41 mouse cellular contexts compared by ENCODE assay signal in genomic region chr19:6071261-6071660, GRCm38 (mm10). TPM values are rescaled to one million over a fixed set of nuclear protein-coding genes. Genes with fewer than 3 reads are reported as not detected.
DNase-seq lines count a peak whose midpoint lies in the region; ATAC-seq lines count a peak whose summit lies in the region.
"Had no signal": no experiment of that assay in that cellular context is flagged by ENCODE, and none has a peak within 500 bp of the region (broad histone marks: within the 10 kb centered on the region; RNA-seq: fewer than 3 reads in every experiment).

No protein-coding gene starts in this region.

- WGBS in midbrain, embryonic 10.5 days: 96% methylated on average over 19 of the region's 19 CpGs
- 94% methylated on average over 19 of the region's 19 CpGs for WGBS in midbrain, embryonic 14.5 days

- DNase-seq in CD4-positive, CD25-positive, alpha-beta regulatory T cell, adult 2 months (ENCODE audit: low read depth, low spot score): peak; percentile 33
- no peak for DNase-seq in midbrain, embryonic 10.5 days (ENCODE audit: low spot score)
- no peak for DNase-seq in midbrain, embryonic 14.5 days
- DNase-seq in CD4-positive helper T cell, adult 2 months (ENCODE audit: low read depth, low spot score): peak; percentile 40
- peak; percentile 49 for DNase-seq in R1 (ENCODE audit: low read depth, low spot score)
- DNase-seq in kidney, postnatal 4 days: no peak
- DNase-seq in gastrocnemius, adult 18-20 months (ENCODE audit: low spot score): no peak
- DNase-seq: adrenal gland, postnatal 25 days; cerebellum, adult 2 months; cerebellum, postnatal 25 days; gastrocnemius, adult 2 months; gastrocnemius, postnatal 36 days; heart, postnatal 10 days; kidney, adult 11 months; kidney, postnatal 36 days; layer of hippocampus, postnatal 36 days; left cerebral cortex, postnatal 4 days; liver; lung, adult 2 months; lung, postnatal 10 days; retina, postnatal 1 day; right cerebral cortex, postnatal 14 days had no signal

- no peaks in the 10 kb centered on the region for H3K9me3 ChIP-seq in midbrain, embryonic 10.5 days (replicated peaks)
- no peaks in the 10 kb centered on the region for H3K9me3 ChIP-seq in midbrain, embryonic 14.5 days (ENCODE audit: control insufficient read depth, low read length)
- H3K9me3 ChIP-seq: embryonic facial prominence, embryonic 12.5 days; forebrain, embryonic 10.5 days; forebrain, embryonic 15.5 days; heart, embryonic 13.5 days; neural tube, embryonic 15.5 days had no signal

- peaks cover 63% of the 10 kb centered on the region for H3K36me3 ChIP-seq in midbrain, embryonic 10.5 days
- H3K36me3 ChIP-seq in midbrain, embryonic 14.5 days (ENCODE audit: control insufficient read depth, insufficient read depth, low read length): peaks cover 46% of the 10 kb centered on the region

- no peak overlapping the region for H3K27ac ChIP-seq in midbrain, embryonic 10.5 days (replicated peaks)
- H3K27ac ChIP-seq in midbrain, embryonic 14.5 days (replicated peaks; ENCODE audit: low read depth, low read length): no peak overlapping the region
- H3K27ac ChIP-seq: embryonic facial prominence, embryonic 12.5 days; forebrain, embryonic 10.5 days; forebrain, embryonic 15.5 days; gastrocnemius, adult 2 months; heart, embryonic 13.5 days; hindbrain, embryonic 14.5 days; liver, embryonic 14.5 days; macrophage; neural tube, embryonic 15.5 days had no signal

- H3K27me3 ChIP-seq in midbrain, embryonic 10.5 days (ENCODE audit: low read depth, poor library complexity, severe bottlenecking): no peaks in the 10 kb centered on the region
- H3K27me3 ChIP-seq in midbrain, embryonic 14.5 days (ENCODE audit: control insufficient read depth, insufficient read depth, low read length): no peaks in the 10 kb centered on the region
- H3K27me3 ChIP-seq: embryonic facial prominence, embryonic 12.5 days; forebrain, embryonic 15.5 days; heart, embryonic 13.5 days; neural tube, embryonic 15.5 days; Patski had no signal

- H3K9ac ChIP-seq in midbrain, embryonic 14.5 days (replicated peaks; ENCODE audit: low read length): no peak overlapping the region
- H3K9ac ChIP-seq: embryonic facial prominence, embryonic 12.5 days; forebrain, embryonic 15.5 days; heart, embryonic 13.5 days; hindbrain, embryonic 14.5 days; liver, embryonic 14.5 days; neural tube, embryonic 15.5 days had no signal

- peaks cover 38% of the 10 kb centered on the region for H3K4me1 ChIP-seq in midbrain, embryonic 10.5 days
- peaks cover 15% of the 10 kb centered on the region for H3K4me1 ChIP-seq in midbrain, embryonic 14.5 days (ENCODE audit: control insufficient read depth, insufficient read depth, low read length)

- H3K4me2 ChIP-seq in midbrain, embryonic 14.5 days (ENCODE audit: low read length): no peak overlapping the region
- H3K4me2 ChIP-seq: embryonic facial prominence, embryonic 12.5 days; forebrain, embryonic 15.5 days; heart, embryonic 13.5 days; hindbrain, embryonic 14.5 days; neural tube, embryonic 15.5 days had no signal

- H3K4me3 ChIP-seq in midbrain, embryonic 10.5 days: peak overlapping the region; percentile 12; the same call in 1 of the 2 replicates
- H3K4me3 ChIP-seq in midbrain, embryonic 14.5 days (replicated peaks; ENCODE audit: low read depth, low read length): no peak overlapping the region
- H3K4me3 ChIP-seq: embryonic facial prominence, embryonic 12.5 days; forebrain, embryonic 15.5 days; gastrocnemius, adult 2 months; heart, embryonic 13.5 days; neural tube, embryonic 15.5 days had no signal

- no peak for ATAC-seq in CD4-positive, CD25-positive, alpha-beta regulatory T cell, adult 4 months
- ATAC-seq in midbrain, embryonic 14.5 days (ENCODE audit: low FRiP score, low TSS enrichment): no peak
- ATAC-seq: forebrain, embryonic 15.5 days; inflammation-experienced regulatory T-cells, adult 6 months; Patski had no signal

RNA-seq across cellular contexts. Expression of gene Tm7sf2, which starts 3.1 kb away (rescaled TPM):
- 1 to 10 TPM; 5.5 to 7.1 TPM for polyA plus RNA-seq in CD4-positive, CD25-positive, alpha-beta regulatory T cell, adult 4 months (2017; shearing (Covaris generic))
- polyA plus RNA-seq in midbrain, embryonic 10.5 days (2016; fragmentation: Nextera tagmentation; extraction: Ambion mirVana): 37.3 and 41.9 TPM in 2 replicates
- polyA plus RNA-seq in midbrain, embryonic 14.5 days (2014; fragmentation: Nextera tagmentation; extraction: Ambion mirVana): 43.7 and 57.6 TPM in 2 replicates
- 1 to 10 TPM; 5.9 to 6.2 TPM for total RNA-seq in gastrocnemius, adult 18-20 months (2021)

RNA-seq across cellular contexts. Expression of gene Vps51, which starts 5.8 kb away (rescaled TPM):
- polyA plus RNA-seq in CD4-positive, CD25-positive, alpha-beta regulatory T cell, adult 4 months (2017; shearing (Covaris generic)): 10 to 100 TPM; 27.9 to 39.0 TPM
- 68.0 and 77.3 TPM in 2 replicates for polyA plus RNA-seq in midbrain, embryonic 10.5 days (2016; fragmentation: Nextera tagmentation; extraction: Ambion mirVana)
- polyA plus RNA-seq in midbrain, embryonic 14.5 days (2014; fragmentation: Nextera tagmentation; extraction: Ambion mirVana): 86.1 and 86.7 TPM in 2 replicates
- total RNA-seq in gastrocnemius, adult 18-20 months (2021): 10 to 100 TPM; 17.5 to 23.8 TPM

RNA-seq across cellular contexts. Expression of gene Tmem262, which starts 8.6 kb away (rescaled TPM):
- polyA plus RNA-seq in CD4-positive, CD25-positive, alpha-beta regulatory T cell, adult 4 months (2017; shearing (Covaris generic)): not detected
- not detected in 2 replicates for polyA plus RNA-seq in midbrain, embryonic 10.5 days (2016; fragmentation: Nextera tagmentation; extraction: Ambion mirVana)
- not detected in 2 replicates for polyA plus RNA-seq in midbrain, embryonic 14.5 days (2014; fragmentation: Nextera tagmentation; extraction: Ambion mirVana)
- total RNA-seq in gastrocnemius, adult 18-20 months (2021): not detected
- total RNA-seq: gastrocnemius, adult 2 months; gastrocnemius, postnatal 36 days; heart, adult 8-10 months; heart, postnatal 10 days; hematopoietic stem cell, adult 5-6 weeks; layer of hippocampus, postnatal 36 days; left cerebral cortex, postnatal 4 days; MEL had no signal
- polyA plus RNA-seq: brain, embryonic 14.5 days; C2C12; cerebellum, adult 2 months; embryonic facial prominence, embryonic 12.5 days; forebrain, embryonic 10.5 days; forebrain, embryonic 15.5 days; frontal cortex, adult 2 months; heart, embryonic 13.5 days; hindbrain, embryonic 14.5 days; inflammation-experienced regulatory T-cells, adult 6 months; kidney, embryonic 14.5 days; liver, embryonic 14.5 days; lung, adult 2 months; macrophage; neural tube, embryonic 15.5 days; thymus, postnatal 0 days had no signal

RNA-seq across cellular contexts. Expression of gene Znhit2, which starts 10.3 kb away (rescaled TPM):
- polyA plus RNA-seq in CD4-positive, CD25-positive, alpha-beta regulatory T cell, adult 4 months (2017; shearing (Covaris generic)): 1 to 10 TPM; 5.7 to 6.7 TPM
- 36.6 and 37.2 TPM in 2 replicates for polyA plus RNA-seq in midbrain, embryonic 10.5 days (2016; fragmentation: Nextera tagmentation; extraction: Ambion mirVana)
- 32.4 and 37.9 TPM in 2 replicates for polyA plus RNA-seq in midbrain, embryonic 14.5 days (2014; fragmentation: Nextera tagmentation; extraction: Ambion mirVana)
- 10 to 100 TPM in 1 of 2 experiments, 1 to 10 TPM in 1; 9.5 to 10.2 TPM for total RNA-seq in gastrocnemius, adult 18-20 months (2021)

RNA-seq across cellular contexts. Expression of gene Gm28374, which starts 10.8 kb away (rescaled TPM):
- not detected for polyA plus RNA-seq in CD4-positive, CD25-positive, alpha-beta regulatory T cell, adult 4 months (2017; shearing (Covaris generic))
- 2.4 and 3.1 TPM in 2 replicates for polyA plus RNA-seq in midbrain, embryonic 10.5 days (2016; fragmentation: Nextera tagmentation; extraction: Ambion mirVana)
- polyA plus RNA-seq in midbrain, embryonic 14.5 days (2014; fragmentation: Nextera tagmentation; extraction: Ambion mirVana): 0.92 and 1.6 TPM in 2 replicates
- not detected for total RNA-seq in gastrocnemius, adult 18-20 months (2021)
- total RNA-seq: adrenal gland, postnatal 25 days; gastrocnemius, adult 2 months; gastrocnemius, postnatal 36 days; heart, adult 8-10 months; heart, postnatal 10 days; hematopoietic stem cell, adult 5-6 weeks had no signal

Comparison
In these comparisons a context has a peak if more than half of its experiments do, and no peak if none do; other contexts are left out.
1. DNase-seq: peak in CD4-positive, CD25-positive, alpha-beta regulatory T cell, adult 2 months (single experiment), CD4-positive helper T cell, adult 2 months (single experiment) and R1 (single experiment); none in midbrain, embryonic 10.5 days (single experiment), midbrain, embryonic 14.5 days (single experiment), kidney, postnatal 4 days (0 of 2) and gastrocnemius, adult 18-20 months (single experiment).